Mouse (Mus musculus) A20 (cell line): ENCODE data around the gene S1pr5.
"Not testable (repeated sequence)": the region's sequence is repeated elsewhere in the genome, so short reads cannot be mapped to it uniquely, and the experiment has no call there.

ENCODE experiments used
- DNase-seq: peaks from one replicate; pipeline ENCODE4 v3.0.0-alpha.2; 2011; ENCODE audit warnings: low read depth, low spot score

The S1pr5 gene

DNA sequence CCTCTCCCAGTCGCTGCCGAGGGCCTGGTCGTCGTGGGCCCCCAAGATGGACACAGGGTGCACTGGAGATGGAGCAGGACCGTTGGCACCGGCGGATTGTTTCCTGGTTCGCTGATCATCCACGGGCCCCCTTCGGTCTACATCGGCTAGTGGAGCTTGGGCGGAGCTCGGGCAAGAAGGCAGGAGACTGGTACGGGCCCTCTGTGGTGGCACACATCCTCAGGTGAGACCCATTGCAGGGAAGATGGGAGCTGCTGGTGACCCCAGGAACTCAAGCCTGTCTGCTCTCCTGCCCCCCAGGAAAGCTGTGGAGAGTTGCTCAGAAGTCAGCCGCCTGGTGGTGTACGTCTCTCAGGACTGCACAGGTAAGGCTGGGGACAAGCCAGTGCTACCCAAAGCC, 20.1 kb upstream of the S1pr5 start:
- DNase-seq: no peak

DNA sequence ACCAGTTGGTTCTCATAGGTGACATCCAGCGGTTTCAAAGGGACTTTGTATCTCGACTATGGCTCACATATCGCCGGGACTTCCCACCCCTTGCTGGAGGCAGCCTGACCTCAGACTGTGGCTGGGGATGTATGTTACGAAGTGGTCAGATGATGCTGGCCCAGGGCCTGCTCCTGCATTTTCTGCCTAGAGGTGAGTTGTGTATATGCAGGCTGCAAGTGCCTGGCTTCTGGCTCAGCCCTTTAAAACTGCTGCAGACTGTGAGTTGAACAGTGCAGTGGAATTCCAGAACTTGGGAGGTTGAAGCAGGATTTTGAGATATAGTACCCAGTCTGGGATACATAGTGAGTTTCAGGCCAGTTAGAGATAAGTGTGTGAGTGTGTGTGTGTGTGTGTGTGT, 18.6 kb upstream of the S1pr5 start:
- no peak for DNase-seq

DNA sequence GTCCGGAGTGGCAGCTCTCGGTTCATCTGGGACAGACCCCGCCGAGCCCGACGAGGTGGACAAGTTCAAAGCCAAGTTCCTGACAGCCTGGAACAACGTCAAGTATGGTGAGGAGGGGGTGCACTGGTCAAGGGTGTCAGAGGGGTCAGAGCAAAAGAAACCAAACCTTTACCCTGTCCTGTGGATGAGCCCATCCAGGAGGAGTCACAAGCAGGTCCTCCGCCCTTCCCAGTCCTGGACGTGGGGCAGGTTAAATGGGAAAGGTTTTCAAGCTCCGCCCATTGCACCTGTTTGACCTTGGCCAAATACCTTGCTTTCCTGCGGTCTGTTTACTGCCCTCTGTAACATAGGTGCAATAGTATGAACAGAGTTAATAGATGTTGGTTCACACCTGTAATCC, 17.4 kb upstream of the S1pr5 start:
- DNase-seq: no peak

GRCm38 (mm10) chr9:21265000-21265561, 16.8 kb upstream of the S1pr5 start, which contains the start of gene Atg4d:
Gene Atg4d (plus strand): TSS chr9:21265293.
- DNase-seq: peak; percentile 93

GRCm38 (mm10) chr9:21264272-21264999, 16.2 kb upstream of the S1pr5 start:
- no peak for DNase-seq

- no peak for DNase-seq
Observed at GRCm38 (mm10) chr9:21261831-21262230, 13.6 kb upstream of the S1pr5 start.

DNA sequence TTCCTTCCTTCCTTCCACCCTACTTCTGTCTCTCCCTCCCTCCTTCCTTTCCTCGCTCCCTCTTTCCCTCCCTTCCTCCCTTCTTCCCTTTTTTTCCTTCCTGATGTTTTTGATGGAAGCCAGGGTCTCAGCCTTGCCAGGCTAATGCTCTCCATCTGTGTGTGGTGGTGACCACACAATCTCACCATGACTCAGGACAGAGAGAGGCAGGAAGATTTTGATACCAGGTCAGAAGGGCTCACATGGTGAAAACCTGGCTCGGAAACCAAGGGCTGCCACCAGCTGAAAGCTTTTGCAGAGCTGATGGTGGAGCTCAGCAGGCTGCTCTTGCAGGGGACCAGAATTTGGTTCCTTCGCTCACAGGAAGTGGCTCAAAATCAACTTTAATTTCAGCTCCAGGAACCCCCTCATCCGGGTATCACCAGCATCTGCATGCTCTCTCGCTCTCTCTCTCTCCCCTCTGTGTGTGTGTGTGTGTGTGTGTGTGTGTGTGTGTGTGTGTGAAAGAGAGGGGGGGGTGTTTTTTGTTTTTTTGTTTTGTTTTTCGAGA, 12.3 kb upstream of the S1pr5 start:
- DNase-seq: no peak

GRCm38 (mm10) chr9:21256349-21256748, 8.1 kb upstream of the S1pr5 start:
- DNase-seq: not testable (repeated sequence)

- no peak for DNase-seq
Observed at GRCm38 (mm10) chr9:21254690-21255089, 6.4 kb upstream of the S1pr5 start.

DNA sequence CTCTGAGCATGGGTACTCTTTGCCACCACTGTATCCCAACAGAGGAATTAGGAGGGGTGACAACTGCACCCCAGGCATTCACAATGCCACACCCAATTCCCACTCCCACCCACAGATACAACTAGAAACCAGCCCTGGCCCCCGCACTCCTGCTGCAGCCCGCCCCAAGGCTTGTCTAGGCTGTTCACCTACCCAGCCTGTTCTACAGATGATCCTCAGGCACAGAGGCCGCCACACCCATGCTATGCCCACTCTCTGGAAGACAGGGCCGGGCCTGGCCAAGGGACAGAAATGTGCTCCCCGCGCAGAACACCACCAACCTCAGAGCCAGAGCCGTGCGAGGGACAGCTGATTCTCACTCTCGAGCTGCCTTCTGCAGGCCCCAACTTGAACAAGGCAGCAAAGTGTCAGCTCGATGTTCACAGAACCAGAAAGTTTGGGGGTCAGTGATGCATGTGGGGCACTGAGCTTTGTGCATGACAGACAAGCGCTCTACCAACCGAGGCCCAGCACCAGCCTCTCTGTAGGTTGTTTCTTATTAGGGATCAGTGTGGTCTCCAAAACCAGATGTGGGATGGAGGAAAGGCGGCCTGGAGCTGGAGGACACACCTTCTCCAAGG, 3.0 kb upstream of the S1pr5 start:
- DNase-seq: no peak

DNA sequence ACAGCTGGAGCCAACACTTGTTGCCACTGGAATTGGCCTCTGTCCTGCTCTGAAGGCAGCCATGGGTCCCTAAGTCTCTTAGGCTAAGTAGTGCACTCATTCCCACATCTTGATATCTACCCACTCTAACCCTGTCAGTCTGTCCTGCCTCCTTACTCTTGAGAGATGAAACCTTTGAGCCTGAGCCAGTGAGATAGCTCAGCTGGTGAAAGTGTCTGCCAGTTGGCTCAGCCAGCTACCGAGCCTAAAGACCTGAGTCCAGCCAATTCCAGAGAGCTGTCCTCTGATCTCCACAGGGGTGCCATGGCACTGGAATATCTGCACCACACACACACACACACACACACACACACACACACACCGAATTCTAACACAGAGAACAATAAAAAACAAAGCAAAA, 2.3 kb upstream of the S1pr5 start:
- no peak for DNase-seq

DNA sequence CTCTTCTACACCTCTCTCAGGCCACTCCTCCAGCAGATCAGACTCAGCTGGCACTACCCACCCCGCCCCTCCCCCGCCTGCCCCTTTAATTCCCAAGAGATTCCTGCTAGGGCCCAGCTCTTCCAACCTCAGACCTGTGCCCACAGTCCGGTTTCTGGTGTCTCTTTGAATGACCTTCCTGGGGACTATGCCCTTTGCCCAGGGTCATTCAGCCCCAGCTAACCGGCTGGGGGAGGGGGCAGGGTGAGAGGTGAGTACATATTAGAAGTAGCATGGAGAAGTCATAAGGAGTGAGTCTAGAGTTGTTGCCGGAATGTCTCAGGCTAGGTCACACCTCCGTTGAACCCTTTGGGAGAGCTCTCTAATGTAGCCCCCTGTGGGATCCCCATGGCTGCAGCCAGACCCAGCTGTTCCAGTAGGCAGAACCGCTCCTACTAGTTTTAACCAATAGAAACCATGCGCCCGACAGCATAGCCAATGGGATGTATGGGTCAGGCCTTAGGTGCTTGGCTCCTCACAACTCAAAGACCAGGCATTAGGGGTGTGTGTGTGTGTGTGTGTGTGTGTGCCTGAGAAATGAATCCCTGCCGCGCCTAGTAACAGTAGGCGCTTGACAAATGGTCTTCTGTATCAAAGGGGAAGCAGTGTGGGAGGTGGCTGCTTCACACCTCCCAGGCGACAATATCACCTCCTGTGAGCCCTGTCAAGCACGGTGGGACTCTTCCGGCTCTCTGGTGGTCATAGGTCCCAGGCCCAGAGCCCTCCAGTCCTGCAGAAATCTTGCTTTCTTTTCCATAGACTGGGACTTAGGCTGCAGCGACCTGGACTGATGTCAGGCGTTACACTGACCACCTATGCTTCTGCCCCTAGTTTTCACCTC, 1.6 kb upstream of the S1pr5 start:
- DNase-seq: no peak

DNA sequence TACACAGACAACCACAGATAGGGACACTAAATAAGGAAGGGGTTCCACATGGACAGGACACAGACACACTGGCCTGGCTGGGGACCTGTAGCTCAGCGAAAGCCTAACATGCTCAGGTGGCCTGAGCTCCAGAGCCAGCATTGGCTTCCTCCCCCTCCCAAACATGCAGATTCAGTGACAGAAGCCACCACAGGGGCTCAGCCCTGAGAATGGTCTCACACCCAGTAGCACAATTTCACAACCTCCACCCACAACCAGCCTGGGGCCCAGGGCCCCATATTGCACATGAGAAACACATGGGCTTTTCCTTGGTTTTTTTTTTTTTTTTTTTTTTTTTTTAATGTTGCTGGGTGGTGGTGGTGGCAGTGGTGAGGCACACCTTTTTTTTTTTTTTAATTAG, 1.9 kb downstream of the S1pr5 start:
- no peak for DNase-seq

GRCm38 (mm10) chr9:21245113-21245487, 3.1 kb downstream of the S1pr5 start:
- DNase-seq: no peak

GRCm38 (mm10) chr9:21244428-21245112, 3.7 kb downstream of the S1pr5 start:
- DNase-seq: no peak

DNA sequence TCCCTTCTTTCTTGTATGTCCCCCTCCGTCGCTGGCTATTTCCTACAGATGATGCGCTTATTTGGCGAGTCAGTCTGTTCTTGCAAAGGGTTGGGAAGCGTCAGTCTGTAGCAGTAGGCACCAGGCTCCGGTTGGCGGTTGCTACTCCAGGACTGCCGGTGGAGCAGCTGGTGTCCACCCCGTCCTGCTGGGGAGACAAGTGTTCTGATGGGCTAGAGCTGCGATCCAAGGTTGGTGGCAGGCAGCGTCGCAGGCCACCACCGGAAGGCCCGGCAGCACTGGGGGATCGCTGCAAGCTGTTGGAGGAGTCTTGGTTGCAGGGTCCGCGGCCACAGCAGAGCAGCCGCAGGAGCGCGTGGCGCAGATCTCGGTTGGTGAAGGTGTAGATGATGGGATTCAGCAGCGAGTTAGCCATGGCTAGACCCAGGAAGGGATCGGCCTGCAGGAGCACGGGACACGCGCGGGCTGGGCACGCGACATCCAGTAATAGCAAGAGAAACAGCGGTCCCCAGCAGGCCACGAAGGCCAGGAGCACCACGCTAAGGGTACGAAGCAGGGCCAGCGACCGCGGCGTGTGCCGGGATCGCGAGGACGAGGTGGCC, 4.3 kb downstream of the S1pr5 start:
- DNase-seq: no peak

DNA sequence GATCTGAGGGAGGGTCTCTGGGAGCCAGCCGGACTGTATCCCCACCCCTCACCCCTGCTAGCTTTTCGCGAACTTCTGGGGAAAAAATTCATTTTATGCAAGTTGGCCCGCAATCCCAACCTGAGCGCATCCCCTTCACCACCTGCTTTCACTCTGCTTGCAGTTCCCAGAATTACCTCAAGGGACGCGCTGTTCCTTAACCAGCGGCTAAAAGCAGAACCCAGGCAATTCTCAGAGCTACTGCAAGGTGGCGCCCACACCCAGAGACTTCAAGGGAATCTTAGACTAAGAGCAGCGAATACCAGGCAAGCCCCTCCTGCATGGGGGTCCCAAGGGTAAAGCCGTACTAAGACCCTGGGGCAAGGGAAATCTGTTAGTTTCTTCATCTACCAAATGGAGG, 6.9 kb downstream of the S1pr5 start:
- peak; percentile 80 for DNase-seq

DNA sequence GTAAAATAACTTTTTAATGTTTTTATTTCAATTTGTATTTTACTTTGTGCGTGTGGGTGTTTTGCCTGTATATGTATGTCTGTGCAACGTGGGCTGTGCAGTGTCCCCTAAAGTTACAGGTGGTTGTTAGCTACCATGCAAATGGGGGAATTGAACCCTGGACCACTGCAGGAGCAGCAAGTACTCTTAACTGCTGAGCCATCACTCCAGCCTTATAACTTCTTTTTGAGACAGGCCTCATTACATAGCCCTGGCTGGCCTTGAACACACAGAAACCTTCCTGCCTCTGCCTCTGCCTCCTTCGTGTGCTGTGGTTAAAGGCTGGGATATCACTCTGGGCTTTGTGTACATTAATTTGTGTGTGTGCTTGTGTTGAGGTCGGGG, 8.8 kb downstream of the S1pr5 start:
- no peak for DNase-seq

- DNase-seq: peak; percentile 72
Observed at GRCm38 (mm10) chr9:21238733-21239464, 9.3 kb downstream of the S1pr5 start, which contains the start of gene Keap1. Gene Keap1 (minus strand): TSS chr9:21239361.
